Mouse (Mus musculus): Measurements from ENCODE around the gene Rbfox2.

- TF ChIP-seq CTCF (IDR thresholded peaks at IDR 0.05; ENCODE audit: low read depth): no peak
- TF ChIP-seq EP300 (optimal IDR thresholded peaks at IDR 0.05): no peak
Observed at GRCm38 (mm10) chr15:77331444-77331843, 24.6 kb upstream of the Rbfox2 start.
